Mouse (Mus musculus): Measurements from ENCODE around the gene Psmb9.

Gene Psmb9

DNA sequence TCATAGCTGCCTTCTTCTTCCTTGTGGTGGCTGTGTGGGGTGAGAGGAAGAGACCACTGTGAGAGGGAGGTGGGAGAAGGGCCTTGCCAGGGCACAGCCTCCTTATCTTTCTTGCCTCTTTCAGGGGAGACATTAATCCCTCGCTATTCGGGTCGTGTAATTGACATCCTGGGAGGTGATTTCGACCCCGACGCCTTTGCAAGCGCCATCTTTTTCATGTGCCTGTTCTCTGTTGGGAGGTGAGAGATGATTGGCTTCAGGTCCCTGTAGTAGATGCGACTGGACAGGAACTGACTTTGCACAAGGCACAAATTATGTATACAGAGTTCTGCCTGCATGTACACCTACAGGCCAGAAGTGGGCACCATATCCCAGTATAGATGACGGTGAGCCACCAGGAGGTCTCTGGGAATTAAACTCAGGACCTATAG is 18.2 kb upstream of the Psmb9 start:
- DNase-seq (ENCODE audit: low read depth, low spot score) = no peak

DNA sequence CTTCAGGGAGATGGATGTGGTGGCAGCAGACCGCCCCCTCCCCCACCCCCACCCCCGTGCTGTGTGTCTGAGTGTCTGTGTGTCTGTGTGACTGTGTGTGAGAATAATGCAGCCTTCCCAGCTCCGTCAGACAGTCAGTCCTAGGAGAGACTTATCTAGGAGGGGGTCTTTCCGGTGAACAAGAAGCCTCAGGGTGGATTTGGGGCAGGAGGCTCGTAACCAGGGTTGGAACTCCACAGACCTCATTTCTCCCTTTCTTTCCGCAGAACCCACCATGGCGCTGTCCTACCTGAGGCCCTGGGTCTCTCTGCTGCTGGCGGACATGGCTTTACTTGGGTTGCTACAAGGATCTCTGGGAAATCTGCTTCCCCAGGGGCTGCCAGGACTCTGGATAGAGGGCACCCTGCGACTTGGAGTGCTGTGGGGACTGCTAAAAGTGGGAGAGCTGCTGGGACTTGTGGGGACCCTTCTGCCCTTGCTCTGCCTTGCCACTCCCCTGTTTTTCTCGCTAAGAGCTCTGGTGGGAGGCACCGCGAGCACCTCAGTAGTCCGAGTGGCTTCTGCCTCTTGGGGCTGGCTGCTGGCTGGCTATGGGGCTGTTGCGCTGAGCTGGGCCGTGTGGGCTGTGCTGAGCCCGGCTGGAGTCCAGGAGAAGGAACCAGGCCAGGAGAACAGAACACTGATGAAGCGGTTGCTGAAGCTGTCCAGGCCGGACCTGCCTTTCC is 17.6 kb upstream of the Psmb9 start:
- no peak for DNase-seq (ENCODE audit: low read depth, low spot score)

DNA sequence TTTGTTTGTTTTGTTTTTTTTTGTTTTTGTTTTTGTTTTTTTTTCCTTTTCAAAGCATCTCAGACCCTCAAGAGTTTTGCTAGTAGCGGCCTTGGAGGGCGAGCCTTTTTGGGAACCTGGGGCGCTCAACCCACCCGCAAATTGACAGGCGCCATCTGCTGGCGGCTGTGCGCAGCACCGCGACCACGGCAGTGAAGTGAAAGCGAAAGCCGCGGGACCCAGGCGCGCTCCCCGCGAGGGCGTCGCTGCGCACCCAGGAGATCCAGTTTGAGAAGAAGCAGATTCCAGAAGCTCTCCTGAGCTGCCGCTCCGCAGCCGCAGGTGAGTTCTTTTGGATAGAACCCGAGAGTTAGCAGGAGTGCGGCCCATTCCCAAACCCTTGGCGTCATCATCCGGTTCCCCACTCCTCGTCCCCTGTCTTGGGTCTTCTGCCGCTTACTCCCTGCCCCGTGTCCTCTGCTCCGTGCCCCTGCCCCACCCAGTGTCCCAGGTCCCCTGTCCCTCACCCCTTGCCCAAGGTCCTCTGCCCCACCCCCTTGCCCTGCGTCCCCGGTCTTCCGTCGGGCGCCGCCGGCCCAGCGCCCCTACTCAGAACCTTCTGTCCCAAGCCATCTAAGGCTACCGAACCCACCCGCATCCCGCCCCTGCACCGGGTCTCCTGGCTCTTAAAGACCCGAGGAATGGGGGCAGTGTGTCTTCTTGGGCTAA is 16.9 kb upstream of the Psmb9 start:
- no peak for DNase-seq (ENCODE audit: low read depth, low spot score)

DNA sequence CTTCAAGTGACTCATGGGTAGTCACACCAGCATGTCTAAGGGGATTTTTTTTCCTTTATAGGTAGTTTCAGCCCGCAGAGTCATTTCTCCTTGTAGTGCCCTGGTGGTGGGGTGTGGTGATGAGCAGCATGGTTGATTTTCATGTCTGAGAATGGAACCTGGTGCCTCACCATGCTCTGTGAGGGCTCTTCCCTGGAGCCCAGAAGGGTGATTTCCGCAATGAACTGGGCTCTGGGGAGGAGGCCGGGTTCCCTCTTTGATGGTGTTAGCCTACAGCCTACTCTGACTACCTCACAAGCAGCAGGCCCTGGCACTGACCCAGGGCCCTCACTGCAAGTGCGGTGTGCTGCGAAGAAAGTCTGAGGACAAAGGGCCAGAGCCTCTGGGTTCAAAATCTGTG is 15.9 kb upstream of the Psmb9 start, which contains the start of gene Tap2:
Gene Tap2 (plus strand): TSS at position 84 of the 400 bp plus-strand sequence.
- no peak for DNase-seq (ENCODE audit: low read depth, low spot score)

DNA sequence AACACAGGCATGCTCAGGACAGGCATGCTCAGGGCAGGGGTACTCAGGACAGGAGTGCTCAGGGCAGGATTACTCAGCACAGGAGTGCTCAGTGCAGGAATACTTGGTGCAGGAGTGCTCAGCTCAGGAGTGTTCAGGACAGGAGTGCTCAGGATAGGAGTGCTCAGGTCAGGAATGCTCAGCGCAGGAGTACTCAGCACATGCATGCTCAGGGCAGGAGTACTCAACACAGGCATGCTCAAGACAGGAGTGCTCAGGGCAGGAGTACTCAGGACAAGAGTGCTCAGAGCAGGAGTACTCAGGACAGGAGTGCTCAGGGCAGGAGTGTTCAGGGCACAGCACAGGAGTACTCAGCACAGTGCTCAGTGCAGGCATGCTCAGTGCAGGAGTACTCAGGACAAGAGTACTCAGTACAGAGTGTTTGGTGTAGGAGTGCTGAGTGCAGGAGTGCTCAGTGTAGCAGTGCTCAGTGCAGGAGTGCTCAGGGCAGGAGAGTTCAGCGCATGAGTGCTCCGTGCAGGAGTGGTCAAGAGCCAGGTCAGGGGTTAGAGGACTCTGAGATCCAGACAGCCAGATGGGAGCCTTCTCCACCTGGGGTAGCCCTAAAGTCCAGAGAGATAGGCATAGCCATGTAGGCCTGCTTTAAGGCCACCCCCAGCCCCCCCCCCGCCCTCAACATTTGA is 15.3 kb upstream of the Psmb9 start:
- no peak for DNase-seq (ENCODE audit: low read depth, low spot score)

DNA sequence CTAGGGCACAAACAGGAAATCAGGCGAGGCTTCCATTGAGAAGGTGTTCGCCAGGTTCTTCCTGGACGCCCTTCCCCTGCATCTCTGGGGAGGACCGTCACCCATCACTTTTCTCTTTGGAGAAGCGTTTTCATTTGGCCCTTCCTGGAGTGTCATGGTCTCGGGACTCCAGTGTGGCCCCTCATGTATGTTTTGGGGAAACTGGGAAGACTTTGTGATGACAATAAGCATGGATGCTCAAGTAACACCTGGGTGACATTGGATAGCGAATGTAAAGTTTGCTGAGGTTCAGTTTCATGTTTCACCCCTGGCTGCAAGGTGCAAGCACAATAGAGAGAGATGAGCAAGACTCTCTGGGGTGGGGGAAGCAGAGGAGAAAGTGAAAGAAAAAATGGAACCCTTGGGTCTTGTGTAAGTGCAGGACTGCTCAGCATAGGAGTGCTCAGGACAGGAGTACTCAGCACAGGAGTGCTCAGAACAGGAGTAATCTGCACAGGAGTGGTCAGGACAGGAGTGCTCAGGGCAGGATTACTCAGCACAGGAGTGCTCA is 14.0 kb upstream of the Psmb9 start:
- DNase-seq (ENCODE audit: low read depth, low spot score) = no peak

DNA sequence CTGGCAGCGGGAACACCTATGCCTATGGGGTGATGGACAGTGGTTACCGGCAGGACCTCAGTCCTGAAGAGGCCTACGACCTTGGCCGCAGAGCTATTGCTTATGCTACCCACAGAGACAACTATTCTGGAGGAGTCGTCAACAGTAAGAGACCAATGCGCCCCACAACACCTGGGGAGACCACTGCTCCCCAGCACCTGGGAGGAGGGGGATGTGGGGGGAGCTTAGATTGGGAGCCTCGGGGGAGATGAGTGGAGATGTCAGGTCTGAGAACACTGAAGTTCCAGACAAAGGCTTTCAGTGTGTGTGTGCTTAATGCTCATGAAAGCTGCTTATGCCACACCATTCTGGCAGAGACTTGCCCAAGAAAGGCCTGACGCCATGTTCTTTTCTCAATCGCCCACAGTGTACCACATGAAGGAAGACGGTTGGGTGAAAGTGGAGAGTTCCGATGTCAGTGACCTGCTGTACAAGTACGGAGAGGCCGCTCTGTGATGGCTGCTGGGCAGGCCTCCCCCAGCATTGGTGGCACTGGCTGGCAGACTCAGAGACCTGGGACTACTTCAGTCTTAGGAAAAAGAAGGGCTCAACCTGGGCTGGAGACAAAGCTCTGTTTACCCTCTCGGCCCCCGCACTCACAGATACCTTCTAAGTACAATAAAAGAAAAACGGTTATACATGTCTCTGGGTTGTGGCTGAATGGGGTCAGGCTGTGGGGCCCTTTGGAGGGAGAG is 13.4 kb upstream of the Psmb9 start:
- no peak for DNase-seq (ENCODE audit: low read depth, low spot score)

DNA sequence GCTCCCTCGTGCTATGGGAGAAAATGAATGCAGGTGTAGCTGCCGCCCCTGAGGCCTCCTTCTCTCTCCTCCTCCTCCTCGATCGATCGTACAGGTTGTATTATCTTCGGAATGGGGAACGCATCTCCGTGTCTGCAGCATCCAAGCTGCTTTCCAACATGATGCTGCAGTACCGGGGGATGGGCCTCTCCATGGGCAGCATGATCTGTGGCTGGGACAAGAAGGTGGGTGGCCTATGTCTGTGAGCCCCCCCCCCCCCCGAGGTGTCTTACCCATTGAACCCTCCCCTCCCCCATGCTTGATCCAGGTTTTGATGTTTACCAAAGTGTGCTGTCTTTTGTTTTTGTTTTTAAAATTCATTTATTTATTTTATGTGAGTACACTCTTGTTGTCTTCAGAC is 12.5 kb upstream of the Psmb9 start:
- DNase-seq (ENCODE audit: low read depth, low spot score) = no peak

DNA sequence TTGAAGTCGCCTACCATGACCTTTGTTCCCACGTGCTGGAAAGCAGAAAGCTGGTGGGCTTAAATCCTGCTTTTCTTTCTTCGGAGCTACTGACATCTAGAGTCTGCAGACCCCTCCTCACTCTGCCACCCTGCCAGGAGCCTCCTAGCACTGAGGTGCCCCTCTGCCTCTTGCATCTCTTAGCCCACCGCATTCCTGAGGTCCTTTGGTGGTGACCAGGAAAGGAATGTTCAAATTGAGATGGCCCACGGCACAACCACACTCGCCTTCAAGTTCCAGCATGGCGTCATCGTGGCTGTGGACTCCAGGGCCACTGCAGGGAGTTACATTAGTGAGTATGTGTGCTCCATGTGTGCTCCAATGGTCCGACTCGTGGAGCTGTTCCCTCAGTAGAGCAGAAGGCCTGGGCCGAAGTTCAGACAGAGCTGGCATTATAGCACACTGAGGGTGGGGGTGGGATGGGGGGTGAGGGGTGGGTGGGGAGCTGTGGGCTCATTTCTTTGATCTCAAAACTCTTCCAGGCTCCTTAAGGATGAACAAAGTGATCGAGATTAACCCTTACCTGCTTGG is 11.6 kb upstream of the Psmb9 start:
- no peak for DNase-seq (ENCODE audit: low read depth, low spot score)

DNA sequence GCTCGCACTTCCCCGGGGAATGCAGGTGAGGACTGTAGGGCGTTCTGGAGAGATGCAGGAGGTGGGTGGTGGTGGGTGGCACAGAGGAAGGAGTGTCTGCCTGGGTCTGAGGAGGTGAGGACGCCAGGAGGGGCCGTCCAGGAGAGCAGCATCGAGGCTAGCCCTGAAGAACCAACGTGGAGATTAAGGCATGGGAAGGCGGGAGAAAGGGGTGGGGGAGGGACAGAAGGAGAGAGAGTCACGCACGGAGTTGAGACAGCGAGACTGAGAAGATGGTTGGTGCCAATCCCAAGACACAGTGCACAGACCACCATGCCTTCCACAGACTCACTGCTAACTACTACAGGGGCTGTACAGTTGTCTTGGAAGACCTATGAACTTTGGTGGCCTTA is 11.0 kb upstream of the Psmb9 start:
- DNase-seq (ENCODE audit: low read depth, low spot score) = no peak

DNA sequence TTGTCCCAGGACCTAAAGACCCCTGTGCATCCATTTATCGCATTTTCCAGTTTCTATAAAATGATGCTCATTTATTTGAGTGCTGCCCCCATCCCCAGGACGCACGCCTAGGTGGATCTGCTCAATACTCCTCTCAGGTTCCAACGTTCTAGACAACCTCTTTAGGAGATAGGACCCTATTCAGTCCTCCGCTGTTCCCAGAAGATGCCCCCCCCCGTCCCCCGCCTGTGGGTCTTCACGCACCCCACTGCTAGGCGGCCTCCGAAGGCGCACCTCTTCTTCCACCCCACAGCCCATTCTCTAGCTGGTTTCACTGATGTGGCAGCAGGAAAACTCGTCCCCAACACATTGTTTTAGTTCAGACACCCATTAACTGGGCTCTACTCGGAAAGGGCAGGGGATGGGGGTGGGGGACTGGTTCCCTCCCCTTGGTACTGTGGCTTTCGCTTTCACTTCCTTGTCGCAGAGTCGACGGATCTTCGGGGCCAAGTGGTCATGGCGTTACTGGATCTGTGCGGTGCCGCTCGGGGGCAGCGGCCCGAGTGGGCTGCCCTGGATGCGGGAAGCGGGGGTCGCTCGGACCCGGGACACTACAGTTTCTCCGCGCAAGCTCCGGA is 10.4 kb upstream of the Psmb9 start:
- DNase-seq (ENCODE audit: low read depth, low spot score) = no peak

DNA sequence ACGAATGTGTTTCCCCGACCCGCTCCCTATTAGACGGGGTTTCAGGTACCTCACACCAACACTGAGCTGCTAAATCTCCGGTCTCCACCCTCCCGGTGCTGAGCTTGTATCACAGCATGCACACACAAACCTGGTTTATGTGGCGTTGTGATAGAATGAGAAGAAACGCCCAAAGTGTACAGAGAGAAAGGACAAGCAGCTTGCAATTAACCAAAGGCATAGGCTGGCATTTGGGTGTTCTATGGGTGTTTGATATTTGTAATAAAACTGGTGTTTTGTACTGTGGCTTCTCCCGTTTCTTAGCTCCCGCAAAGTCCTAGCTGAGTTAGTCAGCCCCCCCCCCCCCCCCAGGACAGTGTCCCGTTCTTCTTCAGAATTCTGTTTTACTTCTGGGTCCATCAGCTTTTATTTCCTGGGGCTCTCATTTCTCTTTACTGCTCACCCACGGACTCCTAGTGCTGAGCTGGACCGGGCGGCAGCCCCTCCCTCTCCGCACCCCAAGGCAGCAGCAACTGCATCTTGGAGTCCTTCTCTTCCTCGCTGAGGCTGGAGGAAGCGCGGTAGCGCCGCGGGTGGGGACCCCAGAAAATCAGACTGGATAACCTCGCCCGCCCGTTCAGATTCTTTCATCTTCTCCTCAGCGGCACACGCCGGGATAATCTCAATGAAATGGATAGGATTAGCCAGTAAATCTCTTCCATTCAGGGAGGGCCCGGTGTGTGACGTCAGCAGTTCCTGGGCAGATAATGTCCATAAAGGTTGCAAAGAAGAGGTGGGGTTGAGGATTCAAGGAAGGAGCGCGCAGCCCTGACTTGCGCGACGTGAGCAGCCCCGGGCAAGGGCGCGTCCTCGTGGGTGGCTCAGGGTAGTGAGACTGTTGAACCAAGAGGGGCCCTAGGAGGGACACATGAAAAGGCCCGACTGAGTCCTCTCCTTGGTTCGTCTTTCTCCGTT is 9.7 kb upstream of the Psmb9 start, which contains the start of gene Psmb8:
Gene Psmb8 (plus strand): TSS at position 781 of the 954 bp plus-strand sequence.
- DNase-seq (ENCODE audit: low read depth, low spot score) = peak; percentile 67

DNA sequence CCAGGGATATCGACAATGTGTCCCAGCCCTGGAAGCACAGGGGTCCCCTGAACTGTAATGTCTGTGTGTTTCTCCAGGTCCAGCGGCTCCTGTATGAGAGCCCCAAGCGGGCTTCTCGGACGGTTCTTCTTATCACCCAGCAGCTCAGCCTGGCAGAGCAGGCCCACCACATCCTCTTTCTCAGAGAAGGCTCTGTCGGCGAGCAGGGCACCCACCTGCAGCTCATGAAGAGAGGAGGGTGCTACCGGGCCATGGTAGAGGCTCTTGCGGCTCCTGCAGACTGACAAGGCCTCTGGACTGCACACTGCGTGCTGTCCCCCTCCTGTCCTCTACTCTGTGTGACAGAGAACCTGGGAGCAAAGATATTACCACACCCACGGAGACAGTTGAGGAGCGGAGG is 8.9 kb upstream of the Psmb9 start:
- no peak for DNase-seq (ENCODE audit: low read depth, low spot score)

DNA sequence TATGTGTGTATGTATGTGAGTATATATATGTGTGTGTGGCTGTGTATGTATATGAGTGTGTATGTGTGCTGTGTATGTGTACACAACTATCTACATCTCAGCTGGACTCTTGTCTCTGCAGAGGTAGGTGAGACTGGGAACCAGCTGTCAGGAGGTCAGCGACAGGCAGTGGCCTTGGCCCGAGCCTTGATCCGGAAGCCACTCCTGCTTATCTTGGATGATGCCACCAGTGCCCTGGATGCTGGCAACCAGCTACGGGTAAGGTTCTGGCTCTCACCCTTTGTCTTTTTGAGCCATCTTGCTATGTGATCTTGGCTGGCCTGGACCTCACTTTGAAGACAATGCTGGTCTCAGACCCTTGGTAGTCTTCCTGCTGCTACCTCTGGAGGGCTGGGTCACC is 7.2 kb upstream of the Psmb9 start:
- no peak for DNase-seq (ENCODE audit: low read depth, low spot score)

DNA sequence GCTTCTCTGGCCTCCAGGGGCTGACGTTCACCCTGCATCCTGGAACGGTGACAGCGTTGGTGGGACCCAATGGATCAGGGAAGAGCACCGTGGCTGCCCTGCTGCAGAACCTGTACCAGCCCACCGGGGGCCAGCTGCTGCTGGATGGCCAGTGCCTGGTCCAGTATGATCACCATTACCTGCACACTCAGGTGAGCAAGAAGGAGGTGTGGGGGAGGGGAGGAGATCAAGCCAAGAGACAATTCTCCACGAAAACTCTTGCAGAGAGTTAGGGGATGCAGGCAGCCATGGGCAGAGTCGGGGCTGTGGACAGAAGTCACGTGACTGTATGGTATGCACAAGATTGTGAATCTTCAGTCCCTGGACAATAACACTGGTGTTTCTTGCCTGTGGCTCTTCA is 5.9 kb upstream of the Psmb9 start:
- DNase-seq (ENCODE audit: low read depth, low spot score) = no peak

DNA sequence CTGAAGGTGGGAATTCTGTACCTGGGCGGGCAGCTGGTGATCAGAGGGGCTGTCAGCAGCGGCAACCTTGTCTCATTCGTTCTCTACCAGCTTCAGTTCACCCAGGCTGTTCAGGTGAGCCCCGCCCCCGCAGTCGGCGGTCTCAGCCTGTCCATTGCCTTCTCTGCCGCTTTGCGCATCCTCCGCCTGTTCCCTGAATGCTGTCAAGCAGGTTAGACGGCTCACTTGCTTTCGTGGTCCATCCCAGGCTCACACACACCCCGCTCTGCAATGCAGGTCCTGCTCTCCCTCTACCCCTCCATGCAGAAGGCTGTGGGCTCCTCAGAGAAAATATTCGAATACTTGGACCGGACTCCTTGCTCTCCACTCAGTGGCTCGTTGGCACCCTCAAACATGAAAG is 5.3 kb upstream of the Psmb9 start:
- no peak for DNase-seq (ENCODE audit: low read depth, low spot score)

DNA sequence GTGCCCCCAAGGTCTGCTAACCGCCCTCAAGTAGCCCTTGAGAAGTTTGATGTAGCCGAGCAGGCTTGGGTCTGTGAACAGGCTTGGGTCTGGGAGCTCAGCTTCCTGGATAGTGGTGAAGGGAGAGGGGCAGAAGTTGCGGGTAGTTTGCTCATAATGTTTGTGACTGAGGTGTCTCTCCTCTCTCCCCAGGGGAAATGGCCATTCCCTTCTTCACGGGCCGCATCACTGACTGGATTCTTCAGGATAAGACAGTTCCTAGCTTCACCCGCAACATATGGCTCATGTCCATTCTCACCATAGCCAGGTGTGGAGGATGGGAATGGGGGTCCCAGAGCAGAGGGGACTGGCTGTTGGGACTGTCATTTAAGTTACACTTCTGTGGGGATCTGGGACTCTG is 1.4 kb upstream of the Psmb9 start:
- no peak for DNase-seq (ENCODE audit: low read depth, low spot score)

DNA sequence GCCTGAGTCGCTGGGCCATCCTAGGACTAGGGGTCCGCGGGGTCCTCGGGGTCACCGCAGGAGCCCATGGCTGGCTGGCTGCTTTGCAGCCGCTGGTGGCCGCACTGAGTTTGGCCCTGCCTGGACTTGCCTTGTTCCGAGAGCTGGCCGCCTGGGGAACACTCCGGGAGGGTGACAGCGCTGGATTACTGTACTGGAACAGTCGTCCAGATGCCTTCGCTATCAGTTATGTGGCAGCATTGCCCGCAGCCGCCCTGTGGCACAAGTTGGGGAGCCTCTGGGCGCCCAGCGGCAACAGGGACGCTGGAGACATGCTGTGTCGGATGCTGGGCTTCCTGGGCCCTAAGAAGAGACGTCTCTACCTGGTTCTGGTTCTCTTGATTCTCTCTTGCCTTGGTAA is 446 bp upstream of the Psmb9 start:
- no peak for DNase-seq (ENCODE audit: low read depth, low spot score)

DNA sequence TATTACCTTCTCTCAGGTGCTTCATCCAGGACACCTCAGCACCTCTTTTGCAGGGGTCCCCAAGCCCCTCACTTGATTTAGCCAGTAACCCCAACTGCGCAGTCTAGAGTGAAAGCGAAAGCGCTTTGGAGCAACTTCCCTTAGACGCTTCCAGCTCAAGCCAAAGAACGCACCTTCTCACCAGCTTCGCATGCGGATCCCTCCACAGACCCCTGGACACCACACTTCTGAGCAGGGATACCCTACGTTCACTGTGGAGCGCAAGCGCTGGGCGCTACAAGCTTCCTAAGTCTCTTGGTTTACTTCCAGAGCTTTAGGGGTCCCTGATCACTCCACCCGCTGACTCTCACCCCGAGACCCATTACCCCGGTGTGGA is 691 bp downstream of the Psmb9 start:
- DNase-seq (ENCODE audit: low read depth, low spot score) = no peak

DNA sequence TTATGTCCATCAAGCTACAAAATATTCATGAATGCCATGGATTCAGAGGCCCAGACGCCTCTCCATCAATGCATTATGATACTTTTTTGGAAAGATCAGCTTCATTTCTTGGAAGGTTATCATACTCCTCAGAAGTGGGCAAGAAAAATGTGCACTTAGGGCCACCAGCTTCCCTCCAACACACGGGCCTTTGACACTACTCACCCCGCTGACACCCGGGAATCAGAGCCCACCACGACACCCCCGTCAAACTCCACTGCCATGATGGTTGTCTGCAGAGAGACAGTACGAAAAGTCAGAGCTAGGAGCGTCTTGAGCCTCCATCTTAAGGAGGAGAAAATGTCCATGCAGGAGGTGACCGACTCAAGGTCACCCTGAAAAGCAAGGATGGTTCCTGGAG is 2.0 kb downstream of the Psmb9 start:
- no peak for DNase-seq (ENCODE audit: low read depth, low spot score)

All from brain, embryonic 18.5 days (tissue).